Mouse (Mus musculus): ENCODE measurements at regions not wholly inside any gene's neighbourhood (a gene's known extent, or its start where the extent isn't known, plus 50 kb on each side); places are given as distances from the start of the nearest gene placed in this dataset.

DNA sequence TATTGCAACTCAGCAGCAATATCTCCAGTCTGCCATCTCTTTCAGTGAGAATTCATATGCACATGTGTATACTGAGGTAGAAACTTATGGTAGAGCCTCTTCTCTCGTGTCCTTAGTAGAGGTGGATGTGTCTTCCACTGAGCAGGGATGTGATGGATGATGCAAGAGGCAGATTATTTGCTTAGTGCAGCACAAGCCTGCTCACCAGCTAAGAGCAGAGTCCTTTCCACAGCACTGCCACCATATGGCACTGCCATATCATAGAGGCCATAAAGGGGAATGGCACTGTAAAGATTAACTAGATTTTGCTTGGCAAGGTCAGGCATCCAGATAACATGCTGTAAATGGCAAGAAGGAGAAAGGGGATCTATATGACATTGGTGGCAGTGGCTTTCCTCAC is 117.6 kb upstream of the Cdkn2b start:
- Histone ChIP-seq H3K9ac (ENCODE audit: low read length) (no peak overlapping the region), H3K4me3 (ENCODE audit: low read length) (no peak overlapping the region), H3K27me3 (ENCODE audit: control insufficient read depth, insufficient read depth, low read length) (no peaks in the 10 kb centered on the region), H3K27ac (ENCODE audit: low read length) (peak overlapping the region; percentile 43), H3K9me3 (replicated peaks; ENCODE audit: control insufficient read depth, low read length) (no peaks in the 10 kb centered on the region), H3K4me2 (ENCODE audit: low read depth, low read length) (no peak overlapping the region), H3K36me3 (ENCODE audit: control insufficient read depth, insufficient read depth) (no peaks in the 10 kb centered on the region), H3K4me1 (ENCODE audit: control insufficient read depth, insufficient read depth, low read length) (peaks cover 2% of the 10 kb centered on the region)
- ATAC-seq (replicated peaks; ENCODE audit: extremely low read depth, insufficient read depth, low FRiP score) = no peak; the same call in 1 of the 2 replicates
- 68% methylated on average over 1 of the region's 1 CpGs for WGBS

- Histone ChIP-seq H3K4me3 (ENCODE audit: low read length) (no peak overlapping the region), H3K27ac (ENCODE audit: low read length) (peak overlapping the region; percentile 43), H3K4me2 (ENCODE audit: low read depth, low read length) (no peak overlapping the region), H3K9ac (ENCODE audit: low read length) (no peak overlapping the region), H3K27me3 (ENCODE audit: control insufficient read depth, insufficient read depth, low read length) (no peaks in the 10 kb centered on the region), H3K36me3 (ENCODE audit: control insufficient read depth, insufficient read depth) (no peaks in the 10 kb centered on the region), H3K4me1 (ENCODE audit: control insufficient read depth, insufficient read depth, low read length) (peaks cover 2% of the 10 kb centered on the region), H3K9me3 (replicated peaks; ENCODE audit: control insufficient read depth, low read length) (no peaks in the 10 kb centered on the region)
- 38% methylated on average over 9 of the region's 9 CpGs for whole genome bisulfite sequencing
- peak; percentile 88 for ATAC-seq (replicated peaks; ENCODE audit: extremely low read depth, insufficient read depth, low FRiP score)
These were observed 116.8 kb upstream of the Cdkn2b start for GRCm38 (mm10) chr4:89427345-89428293.

DNA sequence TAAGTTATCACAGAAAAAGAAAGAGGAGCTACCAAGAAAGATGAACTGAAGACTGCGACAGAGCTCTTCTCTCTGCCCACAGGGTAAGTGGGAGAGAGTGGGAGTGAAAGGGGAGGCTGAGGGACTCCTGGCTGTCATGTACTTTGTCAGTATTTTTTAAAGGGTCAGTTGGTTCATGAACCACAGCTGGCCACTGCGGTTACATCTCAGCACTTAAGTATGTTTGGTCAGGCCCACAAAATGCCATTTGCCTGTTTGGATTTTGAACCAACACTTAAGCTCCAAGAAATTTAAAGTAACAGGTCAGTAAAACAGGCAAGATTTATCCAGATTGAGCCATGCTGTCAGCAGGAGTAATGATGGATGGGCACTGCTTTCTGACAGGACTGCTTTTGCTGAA is 115.1 kb upstream of the Cdkn2b start:
- no peak overlapping the region for H3K4me2 ChIP-seq (ENCODE audit: low read depth, low read length)
- H3K27me3 ChIP-seq (ENCODE audit: control insufficient read depth, insufficient read depth, low read length) = no peaks in the 10 kb centered on the region
- no peak overlapping the region for H3K4me3 ChIP-seq (ENCODE audit: low read length)
- H3K27ac ChIP-seq (ENCODE audit: low read length) = no peak overlapping the region
- H3K36me3 ChIP-seq (ENCODE audit: control insufficient read depth, insufficient read depth) = no peaks in the 10 kb centered on the region
- 65% methylated on average over 2 of the region's 2 CpGs for WGBS
- no peak for ATAC-seq (replicated peaks; ENCODE audit: extremely low read depth, insufficient read depth, low FRiP score)
- no peaks in the 10 kb centered on the region for H3K9me3 ChIP-seq (replicated peaks; ENCODE audit: control insufficient read depth, low read length)
- H3K9ac ChIP-seq (ENCODE audit: low read length) = no peak overlapping the region
- H3K4me1 ChIP-seq (ENCODE audit: control insufficient read depth, insufficient read depth, low read length) = peaks cover 2% of the 10 kb centered on the region

GRCm38 (mm10) chr4:89421694-89422354 is 111.0 kb upstream of the Cdkn2b start:
- H3K9ac ChIP-seq (ENCODE audit: low read length) = no peak overlapping the region
- H3K4me3 ChIP-seq (ENCODE audit: low read length) = no peak overlapping the region
- no peak overlapping the region for H3K4me2 ChIP-seq (ENCODE audit: low read depth, low read length)
- H3K27me3 ChIP-seq (ENCODE audit: control insufficient read depth, insufficient read depth, low read length) = no peaks in the 10 kb centered on the region
- H3K27ac ChIP-seq (ENCODE audit: low read length) = no peak overlapping the region
- H3K4me1 ChIP-seq (ENCODE audit: control insufficient read depth, insufficient read depth, low read length) = no peaks in the 10 kb centered on the region
- no peaks in the 10 kb centered on the region for H3K36me3 ChIP-seq (ENCODE audit: control insufficient read depth, insufficient read depth)
- WGBS = 37% methylated on average over 6 of the region's 6 CpGs
- peak; percentile 45; the same call in 1 of the 2 replicates for ATAC-seq (replicated peaks; ENCODE audit: extremely low read depth, insufficient read depth, low FRiP score)
- H3K9me3 ChIP-seq (replicated peaks; ENCODE audit: control insufficient read depth, low read length) = no peaks in the 10 kb centered on the region

GRCm38 (mm10) chr4:89420868-89421267 is 110.0 kb upstream of the Cdkn2b start:
- Histone ChIP-seq H3K4me2 (ENCODE audit: low read depth, low read length) (no peak overlapping the region), H3K9me3 (replicated peaks; ENCODE audit: control insufficient read depth, low read length) (no peaks in the 10 kb centered on the region), H3K27me3 (ENCODE audit: control insufficient read depth, insufficient read depth, low read length) (no peaks in the 10 kb centered on the region), H3K27ac (ENCODE audit: low read length) (no peak overlapping the region), H3K9ac (ENCODE audit: low read length) (no peak overlapping the region), H3K36me3 (ENCODE audit: control insufficient read depth, insufficient read depth) (no peaks in the 10 kb centered on the region), H3K4me1 (ENCODE audit: control insufficient read depth, insufficient read depth, low read length) (no peaks in the 10 kb centered on the region), H3K4me3 (ENCODE audit: low read length) (no peak overlapping the region)
- no peak for ATAC-seq (replicated peaks; ENCODE audit: extremely low read depth, insufficient read depth, low FRiP score)
- WGBS = 82% methylated on average over 5 of the region's 5 CpGs

DNA sequence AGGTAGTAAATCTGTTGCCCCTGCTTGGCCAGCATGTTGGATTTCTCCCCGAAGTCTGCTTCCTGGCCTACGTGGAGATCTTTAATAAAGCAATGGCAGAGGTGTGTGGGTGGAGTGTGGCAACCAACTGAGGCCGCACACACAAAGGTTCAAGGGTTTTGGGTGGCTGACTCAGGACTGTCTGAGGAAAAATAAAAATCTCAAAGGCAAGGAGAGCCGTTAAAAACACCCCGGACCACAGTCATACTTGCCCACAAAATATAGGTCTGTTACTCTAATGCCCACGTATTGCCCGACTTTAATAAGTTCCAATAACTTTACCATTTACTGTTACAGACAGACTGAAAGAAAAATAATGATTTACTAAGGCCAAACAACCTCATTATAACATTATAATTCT is 108.7 kb upstream of the Cdkn2b start:
- Histone ChIP-seq H3K4me2 (ENCODE audit: low read depth, low read length) (no peak overlapping the region), H3K27me3 (ENCODE audit: control insufficient read depth, insufficient read depth, low read length) (no peaks in the 10 kb centered on the region), H3K9ac (ENCODE audit: low read length) (no peak overlapping the region), H3K4me3 (ENCODE audit: low read length) (no peak overlapping the region), H3K27ac (ENCODE audit: low read length) (no peak overlapping the region), H3K9me3 (replicated peaks; ENCODE audit: control insufficient read depth, low read length) (no peaks in the 10 kb centered on the region), H3K36me3 (ENCODE audit: control insufficient read depth, insufficient read depth) (no peaks in the 10 kb centered on the region), H3K4me1 (ENCODE audit: control insufficient read depth, insufficient read depth, low read length) (no peaks in the 10 kb centered on the region)
- WGBS = 85% methylated on average over 7 of the region's 7 CpGs
- ATAC-seq (replicated peaks; ENCODE audit: extremely low read depth, insufficient read depth, low FRiP score) = no peak

DNA sequence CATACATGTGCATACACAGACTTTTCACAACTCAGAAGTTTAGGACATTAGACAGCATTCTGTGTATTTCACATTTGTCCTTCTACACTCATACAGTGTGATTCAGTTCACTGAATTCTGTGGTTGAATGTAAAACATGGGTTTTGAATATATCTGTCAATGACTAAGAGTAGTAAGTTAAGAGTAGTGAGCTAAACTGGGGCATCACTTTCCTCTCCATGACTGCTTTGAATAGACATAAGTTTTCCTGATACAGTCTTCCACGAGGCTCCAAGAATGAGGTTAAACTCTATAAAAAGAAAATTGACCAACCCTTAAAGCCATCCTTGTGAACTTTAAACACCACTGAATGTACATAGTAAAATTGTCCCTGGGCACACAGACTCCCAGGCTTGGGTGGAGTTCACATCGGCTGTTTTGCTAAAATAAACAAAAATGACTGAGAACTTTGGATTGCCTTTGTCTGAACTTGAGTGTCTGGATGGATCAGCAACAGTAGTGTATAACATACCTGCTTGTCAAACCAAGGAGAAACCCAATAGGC is 94.9 kb upstream of the Cdkn2b start:
- H3K9ac ChIP-seq (ENCODE audit: low read length) = no peak overlapping the region
- H3K4me3 ChIP-seq (ENCODE audit: low read length) = no peak overlapping the region
- H3K27ac ChIP-seq (ENCODE audit: low read length) = no peak overlapping the region
- no peaks in the 10 kb centered on the region for H3K9me3 ChIP-seq (replicated peaks; ENCODE audit: control insufficient read depth, low read length)
- no peak overlapping the region for H3K4me2 ChIP-seq (ENCODE audit: low read depth, low read length)
- no peak for ATAC-seq (replicated peaks; ENCODE audit: extremely low read depth, insufficient read depth, low FRiP score)
- H3K4me1 ChIP-seq (ENCODE audit: control insufficient read depth, insufficient read depth, low read length) = no peaks in the 10 kb centered on the region
- WGBS = 57% methylated on average over 2 of the region's 2 CpGs
- no peaks in the 10 kb centered on the region for H3K36me3 ChIP-seq (ENCODE audit: control insufficient read depth, insufficient read depth)
- H3K27me3 ChIP-seq (ENCODE audit: control insufficient read depth, insufficient read depth, low read length) = no peaks in the 10 kb centered on the region

GRCm38 (mm10) chr4:89403151-89403550 is 92.3 kb upstream of the Cdkn2b start:
- Histone ChIP-seq H3K4me3 (ENCODE audit: low read length) (no peak overlapping the region), H3K9me3 (replicated peaks; ENCODE audit: control insufficient read depth, low read length) (no peaks in the 10 kb centered on the region), H3K36me3 (ENCODE audit: control insufficient read depth, insufficient read depth) (no peaks in the 10 kb centered on the region), H3K4me1 (ENCODE audit: control insufficient read depth, insufficient read depth, low read length) (no peaks in the 10 kb centered on the region), H3K27ac (ENCODE audit: low read length) (no peak overlapping the region), H3K27me3 (ENCODE audit: control insufficient read depth, insufficient read depth, low read length) (no peaks in the 10 kb centered on the region), H3K4me2 (ENCODE audit: low read depth, low read length) (no peak overlapping the region), H3K9ac (ENCODE audit: low read length) (no peak overlapping the region)
- 90% methylated on average over 1 of the region's 1 CpGs for WGBS
- ATAC-seq (replicated peaks; ENCODE audit: extremely low read depth, insufficient read depth, low FRiP score) = no peak

DNA sequence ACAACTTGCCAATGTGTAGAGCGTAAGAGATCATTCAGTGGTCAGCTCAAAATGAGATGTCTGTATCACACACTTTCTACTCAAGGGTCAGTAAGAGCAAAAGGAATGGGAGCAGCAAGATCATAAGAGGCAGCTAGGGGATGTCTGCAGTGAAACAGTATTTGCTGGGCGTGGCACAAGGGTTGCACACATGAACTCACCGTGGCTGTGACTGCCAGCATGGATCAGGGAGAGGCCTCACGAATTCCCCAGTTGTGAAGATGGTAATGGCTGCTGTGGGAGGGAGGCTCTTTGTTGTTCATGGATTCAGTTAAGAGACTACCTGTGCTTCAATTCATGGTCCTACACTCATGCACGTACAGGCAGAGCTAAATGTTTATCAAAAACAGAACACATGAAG is 91.5 kb upstream of the Cdkn2b start:
- Histone ChIP-seq H3K27me3 (ENCODE audit: control insufficient read depth, insufficient read depth, low read length) (no peaks in the 10 kb centered on the region), H3K27ac (ENCODE audit: low read length) (no peak overlapping the region), H3K4me1 (ENCODE audit: control insufficient read depth, insufficient read depth, low read length) (no peaks in the 10 kb centered on the region), H3K9ac (ENCODE audit: low read length) (no peak overlapping the region), H3K4me3 (ENCODE audit: low read length) (no peak overlapping the region), H3K9me3 (replicated peaks; ENCODE audit: control insufficient read depth, low read length) (no peaks in the 10 kb centered on the region), H3K4me2 (ENCODE audit: low read depth, low read length) (no peak overlapping the region), H3K36me3 (ENCODE audit: control insufficient read depth, insufficient read depth) (no peaks in the 10 kb centered on the region)
- no peak for ATAC-seq (replicated peaks; ENCODE audit: extremely low read depth, insufficient read depth, low FRiP score)
- 73% methylated on average over 5 of the region's 5 CpGs for WGBS

Data from heart, embryonic 16.5 days (tissue).